Mouse (Mus musculus) kidney, adult 8-10 months (tissue): ENCODE results near the gene Tfe3.
"Not testable (repeated sequence)": the region's sequence is repeated elsewhere in the genome, so short reads cannot be mapped to it uniquely, and the experiment has no call there.

Source experiments
- DNase-seq, 2 experiments: peaks; one replicate each; pipeline ENCODE4 v3.0.0; 2022

Tfe3 gene

GRCm38 (mm10) chrX:7762137-7762920, at the start of gene Tfe3:
TSS of gene Tfe3 (plus strand) at chrX:7762560.
- DNase-seq = peak; percentile 94 to 96

DNA sequence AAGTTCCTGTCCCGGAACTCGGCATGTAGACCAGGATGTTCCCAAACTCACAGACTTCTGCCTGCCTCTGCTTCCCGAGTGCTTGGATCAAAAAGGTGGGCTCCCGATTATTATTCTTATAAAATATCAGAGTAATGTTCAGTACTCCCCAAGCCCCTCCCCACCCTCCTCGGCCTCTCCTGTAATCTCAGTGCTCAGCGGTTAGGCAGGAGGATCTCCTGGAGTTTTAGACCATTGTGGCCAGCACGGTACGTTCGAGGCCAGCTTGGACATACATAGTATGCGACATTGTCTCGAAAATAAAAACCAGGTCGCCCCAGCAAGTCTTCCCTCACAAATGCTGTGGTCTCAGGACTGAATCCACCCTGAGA, 48.6 kb upstream of the Tfe3 start:
- not testable (repeated sequence) for DNase-seq

- DNase-seq = peak; percentile 95 to 97
Observed at GRCm38 (mm10) chrX:7714135-7714899, 48.0 kb upstream of the Tfe3 start, which contains the start of gene Wdr45. TSS of gene Wdr45 (plus strand) at chrX:7714333.

DNA sequence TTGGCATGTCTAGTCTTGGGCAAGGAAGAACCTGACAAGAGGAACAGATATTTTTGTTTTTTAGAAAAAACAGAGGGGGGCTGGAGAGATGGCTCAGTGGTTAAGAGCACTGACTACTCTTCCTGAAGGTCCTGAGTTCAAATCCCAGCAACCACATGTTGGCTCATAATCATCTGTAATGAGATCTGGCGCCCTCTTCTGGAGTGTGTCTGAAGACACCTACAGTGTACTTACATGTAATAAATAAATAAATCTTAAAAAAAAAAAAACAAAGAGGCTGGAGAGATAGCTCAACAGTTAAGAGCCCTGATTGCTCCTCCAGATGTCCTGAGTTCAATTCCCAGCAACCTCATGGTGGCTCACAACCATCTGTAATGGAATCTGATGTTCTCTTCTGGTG, 46.3 kb upstream of the Tfe3 start:
- DNase-seq = not testable (repeated sequence)

DNA sequence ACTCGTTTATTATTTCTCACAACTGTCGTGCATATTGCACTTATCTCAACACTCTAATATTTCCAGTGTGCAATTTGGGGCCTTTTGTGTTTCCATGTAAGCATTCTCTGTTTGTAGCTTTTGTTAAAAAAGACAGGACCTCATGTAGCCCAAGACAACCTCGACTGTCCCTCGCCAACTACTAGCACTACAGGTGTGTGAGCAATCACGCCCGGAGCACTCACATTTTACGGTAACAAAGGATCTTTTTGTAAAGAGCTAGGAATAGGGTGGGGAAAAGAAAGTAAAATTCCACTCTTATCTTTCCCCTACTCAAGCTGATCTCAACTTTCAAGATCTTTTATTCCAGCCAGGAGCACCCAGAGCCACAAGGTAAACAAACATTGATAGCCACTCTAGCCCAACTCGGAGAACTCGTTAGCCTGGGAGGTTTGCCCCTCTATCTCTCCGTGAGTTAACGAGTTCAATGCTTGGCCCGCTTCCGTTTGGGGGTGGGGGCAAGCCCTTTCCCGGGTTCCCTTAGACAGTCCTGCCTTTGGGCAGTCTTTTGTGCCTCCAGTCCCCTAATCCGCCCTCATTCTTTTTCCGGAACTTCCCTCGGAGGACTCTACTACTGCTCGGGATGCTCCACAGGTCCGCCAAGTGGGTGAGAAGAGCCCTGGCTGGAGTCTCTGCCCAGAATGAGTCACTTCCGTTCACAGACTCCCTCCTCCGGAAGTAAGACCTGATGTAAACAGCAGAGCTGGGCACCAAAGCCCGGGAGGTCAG, 40.7 kb upstream of the Tfe3 start, which contains the start of gene Gm45208:
TSS of gene Gm45208 (plus strand) at position 732 of the 768 bp plus-strand sequence.
- peak; percentile 71 to 74 for DNase-seq

DNA sequence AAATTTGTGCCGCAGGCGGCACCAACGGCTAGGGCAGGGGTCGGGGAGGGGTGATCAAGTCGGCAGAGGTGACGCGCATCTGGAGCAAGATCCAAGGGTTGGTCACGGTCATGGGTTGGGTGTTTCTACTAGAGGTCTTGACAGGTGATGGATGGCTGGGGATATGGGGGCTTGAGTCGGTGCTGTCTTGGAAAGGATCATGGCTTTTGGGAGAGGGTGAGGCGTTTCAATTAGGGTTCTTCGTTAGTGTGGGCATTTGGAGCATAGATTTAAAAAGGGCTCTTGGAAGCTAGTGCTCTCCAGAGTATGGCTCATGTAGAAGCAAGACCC, 40.1 kb upstream of the Tfe3 start:
- no peak for DNase-seq

DNA sequence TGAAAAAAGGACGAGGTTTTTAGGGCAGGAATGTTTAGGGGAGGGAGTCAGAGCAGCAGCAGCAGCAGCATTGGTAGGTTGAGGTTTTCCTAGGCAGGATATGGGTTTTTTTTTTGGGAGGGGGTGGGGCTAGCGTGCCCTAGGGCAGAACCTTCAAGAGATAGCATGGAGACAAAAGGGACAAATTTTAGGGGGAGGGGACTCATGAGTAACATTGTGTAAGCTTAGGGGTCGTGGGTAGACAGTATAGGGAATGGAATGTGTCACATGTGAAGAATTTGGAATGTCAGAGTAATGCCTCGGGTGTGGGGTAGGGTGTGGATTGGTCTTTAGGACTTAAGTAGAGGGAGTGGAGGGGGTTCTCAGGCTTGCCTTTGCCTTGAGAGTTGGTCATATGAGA, 39.7 kb upstream of the Tfe3 start:
- no peak for DNase-seq

- DNase-seq = no peak
Observed at GRCm38 (mm10) chrX:7724135-7724534, 38.2 kb upstream of the Tfe3 start.

DNA sequence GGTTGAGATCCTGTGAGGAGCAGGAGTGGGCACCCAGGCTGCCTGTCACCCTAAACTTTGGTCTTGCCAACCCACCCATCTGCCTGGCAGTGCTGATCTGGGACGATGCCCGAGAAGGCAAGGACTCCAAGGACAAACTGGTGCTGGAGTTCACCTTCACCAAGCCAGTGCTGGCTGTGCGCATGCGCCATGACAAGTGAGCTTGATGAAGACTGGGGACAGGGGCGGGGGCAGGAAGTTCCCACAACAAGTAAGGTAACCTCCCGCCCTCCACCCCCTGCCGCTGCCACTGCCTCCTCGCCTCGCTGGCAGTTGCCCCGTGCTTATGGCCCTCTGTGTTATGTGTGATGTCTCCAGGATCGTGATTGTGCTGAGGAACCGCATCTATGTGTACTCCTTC, 36.5 kb upstream of the Tfe3 start:
- DNase-seq = no peak

GRCm38 (mm10) chrX:7727176-7727575, 35.2 kb upstream of the Tfe3 start:
- no peak for DNase-seq

- peak; percentile 82 to 83 for DNase-seq
Observed at GRCm38 (mm10) chrX:7728215-7728921, 34.0 kb upstream of the Tfe3 start, which contains the start of gene Praf2. TSS of gene Praf2 (plus strand) at chrX:7728439.

GRCm38 (mm10) chrX:7728922-7729265, 33.5 kb upstream of the Tfe3 start:
- no peak for DNase-seq

- peak; percentile 46 to 69 for DNase-seq
Observed at GRCm38 (mm10) chrX:7733571-7734156, 28.7 kb upstream of the Tfe3 start.

DNA sequence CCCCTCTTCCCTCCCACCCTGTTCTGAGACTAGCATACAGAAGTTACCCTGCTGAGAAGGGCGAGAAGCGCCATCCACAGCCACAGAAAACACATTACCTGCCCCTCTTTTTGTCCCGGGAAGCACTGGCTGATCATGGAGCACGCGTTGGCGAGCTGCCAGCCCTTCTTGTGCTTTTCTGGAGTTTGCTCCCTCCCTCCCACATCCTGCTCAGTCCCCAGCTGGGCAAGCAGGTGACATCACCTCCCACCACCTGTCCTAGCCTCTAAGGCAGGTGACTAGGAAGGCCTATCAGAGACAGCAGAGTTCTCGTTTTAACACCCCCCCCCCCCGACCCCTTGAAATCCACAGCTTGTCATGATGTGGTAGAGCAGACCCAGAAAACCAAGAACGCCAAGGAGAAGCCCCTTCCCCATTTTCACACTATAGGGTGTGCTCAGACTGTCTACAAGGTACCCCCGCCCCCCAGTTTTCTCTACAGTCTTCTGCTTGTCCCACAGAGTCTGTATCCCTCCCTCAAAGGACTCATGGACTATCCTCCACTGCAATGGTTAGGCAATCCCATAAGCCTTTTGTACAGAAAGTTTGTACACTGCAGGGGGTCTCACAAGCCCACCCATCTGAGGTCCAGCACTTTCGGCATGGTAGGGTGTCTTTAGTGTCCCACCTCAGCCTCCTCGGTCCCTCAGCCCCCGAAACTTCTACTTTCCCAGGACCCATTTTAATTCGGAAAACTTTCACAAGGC, 22.9 kb upstream of the Tfe3 start:
- peak; percentile 63 to 78 for DNase-seq

DNA sequence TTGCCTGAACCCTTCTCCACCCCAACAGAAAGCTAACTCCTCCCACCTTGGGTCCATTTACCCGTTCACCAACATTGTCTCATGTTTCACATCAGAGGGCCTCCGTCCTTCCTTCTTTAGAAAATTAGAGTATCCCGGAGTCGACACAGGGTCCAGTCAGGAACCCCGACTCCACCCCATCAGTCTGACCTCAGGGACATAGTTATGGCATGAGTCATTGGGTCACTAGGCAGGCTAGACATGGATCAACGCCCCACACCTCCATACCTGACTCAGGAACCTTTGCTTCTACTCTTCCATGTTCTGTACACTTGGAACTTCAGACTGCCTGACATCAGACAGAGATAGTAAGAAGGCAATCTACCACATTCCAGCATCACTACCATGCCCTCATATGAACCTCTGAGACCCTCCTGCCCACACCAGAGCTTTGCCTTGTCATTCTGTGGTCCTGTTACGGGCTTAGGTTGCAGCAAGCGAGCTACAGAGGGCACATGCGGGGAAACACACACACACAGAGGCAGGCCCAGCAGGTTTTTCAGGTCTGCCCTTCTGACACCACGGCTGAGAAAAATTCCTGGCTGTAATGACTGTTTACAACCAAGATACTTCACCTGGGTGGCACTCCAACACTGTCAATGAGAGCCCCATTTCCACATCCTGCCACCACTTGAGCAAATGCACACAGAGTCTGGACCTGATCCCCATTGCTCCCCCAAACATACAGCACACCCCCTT, 22.1 kb upstream of the Tfe3 start:
- DNase-seq = peak; percentile 26 to 35

DNA sequence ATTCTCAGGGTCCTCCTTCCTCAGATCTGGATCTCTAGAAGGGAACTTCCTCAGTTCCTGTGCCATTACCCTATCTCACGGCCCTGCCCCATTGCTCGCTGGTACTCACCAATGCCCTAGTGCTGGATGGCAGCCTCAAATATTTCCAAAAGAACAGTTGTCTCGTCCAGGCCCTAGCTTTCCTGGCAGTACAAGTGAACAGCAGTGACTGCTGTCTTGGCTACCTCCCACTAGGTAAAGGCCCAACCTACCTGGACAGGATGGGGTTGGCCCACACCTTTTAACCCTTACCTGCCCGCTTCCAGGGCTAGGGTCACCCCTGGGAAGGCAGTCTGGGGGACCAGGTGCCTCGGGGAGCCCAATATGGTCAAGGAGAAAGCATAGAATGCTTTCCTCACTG, 21.3 kb upstream of the Tfe3 start:
- DNase-seq = no peak

- no peak for DNase-seq
Observed at GRCm38 (mm10) chrX:7743470-7743869, 18.9 kb upstream of the Tfe3 start.

DNA sequence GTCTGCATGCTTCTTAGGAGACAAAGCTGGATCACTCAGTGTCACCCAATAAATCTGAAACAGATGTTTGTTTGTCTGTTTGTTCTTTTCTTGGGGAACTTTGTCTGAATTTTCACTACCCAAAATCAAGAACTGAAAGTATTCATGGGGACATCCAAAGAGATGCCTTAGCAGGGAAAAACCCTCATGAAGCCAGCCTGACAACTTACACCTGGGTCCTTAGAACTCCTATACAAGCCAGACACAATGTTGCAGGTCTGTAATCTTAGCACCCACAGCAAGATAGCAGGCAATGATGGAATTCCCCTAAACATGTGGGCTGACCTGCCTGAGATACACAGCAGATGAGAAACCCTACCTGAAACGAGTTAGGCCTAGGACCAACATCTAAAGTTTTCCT, 17.4 kb upstream of the Tfe3 start:
- DNase-seq = no peak

DNA sequence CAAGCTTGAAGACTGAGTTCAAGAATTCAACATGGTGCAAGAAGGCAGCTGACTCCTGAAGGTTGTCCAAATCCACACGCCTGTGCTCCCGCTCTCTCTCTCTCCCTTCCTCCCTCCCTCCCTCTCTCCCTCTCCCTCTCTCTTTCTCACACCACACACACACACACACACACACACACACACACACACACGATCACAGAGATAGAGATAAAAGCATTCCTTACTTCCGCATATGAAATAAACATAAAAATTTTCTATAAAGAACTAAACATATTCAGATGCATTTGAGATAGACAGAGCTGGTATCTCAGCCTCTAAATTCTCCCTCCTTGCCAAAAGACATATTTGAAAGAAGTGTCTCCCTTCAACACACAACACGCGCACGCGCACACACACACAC, 16.9 kb upstream of the Tfe3 start:
- DNase-seq = no peak

DNA sequence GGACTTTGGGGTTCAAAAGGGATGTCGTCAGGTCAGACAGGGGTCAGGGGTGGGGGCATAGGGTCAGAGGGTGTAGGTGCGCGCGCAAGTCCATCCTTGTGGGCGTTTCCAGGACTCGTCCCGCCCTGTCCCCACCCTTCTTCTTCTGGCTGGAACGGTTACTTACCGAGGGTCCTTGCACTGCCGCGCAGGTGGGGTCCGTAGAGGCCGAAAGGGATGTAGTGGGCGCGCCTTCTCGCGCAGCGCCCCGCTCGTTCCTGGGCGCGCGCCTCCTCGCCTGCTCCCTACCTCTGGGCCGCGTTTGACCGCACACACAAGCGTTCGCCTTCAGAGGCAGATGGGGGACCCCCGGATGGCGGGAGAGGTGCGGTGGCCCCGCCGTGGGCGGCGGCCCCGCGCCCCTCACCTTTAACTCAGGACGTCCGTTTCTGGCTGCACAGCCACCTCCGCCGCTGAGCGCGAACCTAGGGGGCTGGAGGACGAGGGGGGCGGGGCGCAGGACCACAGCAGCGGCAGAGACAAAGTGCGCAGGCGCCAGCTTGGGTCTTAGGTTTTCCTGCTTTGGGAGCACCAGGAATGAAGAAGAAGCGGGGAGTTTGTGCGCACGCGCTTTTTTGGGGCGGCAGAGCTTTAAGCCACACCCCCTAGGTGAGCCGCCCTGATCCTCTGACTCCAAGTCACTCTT, 11.8 kb upstream of the Tfe3 start, which contains the start of gene Ccdc120:
TSS of gene Ccdc120 (minus strand) at position 474 of the 685 bp plus-strand sequence.
- peak; percentile 70 to 74 for DNase-seq
